8 mouse cellular contexts compared by ENCODE assay signal in the genomic region with DNA sequence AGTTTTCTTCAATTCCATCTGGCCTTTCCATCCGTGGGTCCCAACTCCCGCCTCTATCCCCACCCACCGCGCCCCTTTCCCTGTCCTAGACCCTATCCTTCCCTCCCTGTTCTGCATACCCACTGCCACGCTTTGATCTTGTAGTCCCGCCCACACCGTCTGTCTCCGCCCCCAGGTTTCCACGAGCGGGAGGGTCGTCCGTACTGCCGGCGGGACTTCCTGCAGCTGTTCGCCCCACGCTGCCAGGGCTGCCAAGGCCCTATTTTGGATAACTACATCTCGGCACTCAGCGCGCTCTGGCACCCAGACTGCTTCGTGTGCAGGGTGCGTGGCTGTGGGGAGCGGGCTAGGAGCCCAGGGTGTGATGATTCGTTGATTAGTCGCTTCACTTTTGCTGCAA. TPM values are rescaled to one million over a fixed set of nuclear protein-coding genes. Genes with fewer than 3 reads are reported as not detected.
DNase-seq lines count a peak whose midpoint lies in the region; ATAC-seq lines count a peak whose summit lies in the region.

No protein-coding gene starts in this region.

- H3K27me3 ChIP-seq in kidney, embryonic 16.5 days (ENCODE audit: insufficient read depth, low read length), result no peaks in the 10 kb centered on the region
- H3K27me3 ChIP-seq in hindbrain, embryonic 12.5 days, result peaks cover 14% of the 10 kb centered on the region; the same call in 1 of the 2 replicates
- peaks cover 9% of the 10 kb centered on the region; the same call in 1 of the 2 replicates for H3K27me3 ChIP-seq in limb, embryonic 10.5 days (ENCODE audit: low read depth, poor library complexity, severe bottlenecking)

- H3K36me3 ChIP-seq in kidney, embryonic 16.5 days (ENCODE audit: insufficient read depth, low read length), result peaks cover 4% of the 10 kb centered on the region
- H3K36me3 ChIP-seq in hindbrain, embryonic 12.5 days, result 0 out of 2 replicates have a peak, but pooled peaks cover 2% of the 10 kb centered on the region
- peaks cover 2% of the 10 kb centered on the region; the same call in 1 of the 2 replicates for H3K36me3 ChIP-seq in limb, embryonic 10.5 days

- 13% methylated on average over 23 of the region's 24 CpGs for WGBS in kidney, embryonic 16.5 days
- 13% methylated on average over 24 of the region's 24 CpGs for WGBS in hindbrain, embryonic 12.5 days
- WGBS in limb, embryonic 10.5 days, result 9% methylated on average over 24 of the region's 24 CpGs

- ATAC-seq in kidney, embryonic 16.5 days (ENCODE audit: low FRiP score, low TSS enrichment), result no peak
- no peak for ATAC-seq in hindbrain, embryonic 12.5 days (ENCODE audit: low FRiP score)

- peak overlapping the region; percentile 52 for H3K4me2 ChIP-seq in kidney, embryonic 16.5 days (replicated peaks; ENCODE audit: low read depth, low read length)
- peak overlapping the region; percentile 49 for H3K4me2 ChIP-seq in hindbrain, embryonic 12.5 days (replicated peaks)

- peak overlapping the region; percentile 36; the same call in 1 of the 2 replicates for H3K9ac ChIP-seq in kidney, embryonic 16.5 days (replicated peaks; ENCODE audit: low read length)
- peak overlapping the region; percentile 48; the same call in 1 of the 2 replicates for H3K9ac ChIP-seq in hindbrain, embryonic 12.5 days

- H3K27ac ChIP-seq in kidney, embryonic 16.5 days (ENCODE audit: low read length), result no peak overlapping the region
- H3K27ac ChIP-seq in hindbrain, embryonic 12.5 days, result no peak overlapping the region
- peak overlapping the region; percentile 28 for H3K27ac ChIP-seq in limb, embryonic 10.5 days

- H3K9me3 ChIP-seq in kidney, embryonic 16.5 days (ENCODE audit: low read length), result no peaks in the 10 kb centered on the region
- no peaks in the 10 kb centered on the region for H3K9me3 ChIP-seq in hindbrain, embryonic 12.5 days (replicated peaks)
- H3K9me3 ChIP-seq in limb, embryonic 10.5 days (replicated peaks), result no peaks in the 10 kb centered on the region

- DNase-seq in kidney, adult 18-20 months, result no peak
- DNase-seq in embryo, embryonic 10.5 days (ENCODE audit: low spot score), result peak; percentile 70
- peak; percentile 71 for DNase-seq in limb, embryonic 10.5 days (ENCODE audit: low spot score)
- peak; percentile 66 for DNase-seq in naive thymus-derived CD4-positive, alpha-beta T cell, adult 2 months (ENCODE audit: low read depth)
- DNase-seq in thymus, postnatal 36 days, result peak; percentile 93
- DNase-seq in urinary bladder, adult 18-20 months (ENCODE audit: low spot score in 2 of 2), result no peak

- peak overlapping the region; percentile 29 for H3K4me3 ChIP-seq in kidney, embryonic 16.5 days (ENCODE audit: low read length)
- peak overlapping the region; percentile 18 for H3K4me3 ChIP-seq in hindbrain, embryonic 12.5 days
- H3K4me3 ChIP-seq in limb, embryonic 10.5 days, result peak overlapping the region; percentile 45

- H3K4me1 ChIP-seq in kidney, embryonic 16.5 days (ENCODE audit: insufficient read depth, low read length), result peaks cover 22% of the 10 kb centered on the region
- peaks cover 13% of the 10 kb centered on the region for H3K4me1 ChIP-seq in hindbrain, embryonic 12.5 days
- peaks cover 20% of the 10 kb centered on the region for H3K4me1 ChIP-seq in limb, embryonic 10.5 days

RNA-seq across cellular contexts. Expression of a gene that starts 6.0 kb away (rescaled TPM):
- polyA plus RNA-seq in kidney, embryonic 16.5 days (2015; fragmentation: Nextera tagmentation; extraction: Ambion mirVana), result 104 and 111 TPM in 2 replicates
- 50.9 and 63.1 TPM in 2 replicates for polyA plus RNA-seq in hindbrain, embryonic 12.5 days (2016; fragmentation: Nextera tagmentation; extraction: Ambion mirVana)
- 12.9 and 14.5 TPM in 2 replicates for polyA plus RNA-seq in limb, embryonic 10.5 days (2016; fragmentation: Nextera tagmentation; extraction: Ambion mirVana)

RNA-seq across cellular contexts. Expression of a gene that starts 12.8 kb away (rescaled TPM):
- polyA plus RNA-seq in kidney, embryonic 16.5 days (2015; fragmentation: Nextera tagmentation; extraction: Ambion mirVana), result 15.0 and 15.6 TPM in 2 replicates
- not detected in 2 replicates for polyA plus RNA-seq in hindbrain, embryonic 12.5 days (2016; fragmentation: Nextera tagmentation; extraction: Ambion mirVana)
- 0.33 and 0.50 TPM in 2 replicates for polyA plus RNA-seq in limb, embryonic 10.5 days (2016; fragmentation: Nextera tagmentation; extraction: Ambion mirVana)

RNA-seq across cellular contexts. Expression of a gene that starts 14.8 kb away (rescaled TPM):
- polyA plus RNA-seq in kidney, embryonic 16.5 days (2015; fragmentation: Nextera tagmentation; extraction: Ambion mirVana), result 8.7 and 8.8 TPM in 2 replicates
- 13.8 and 14.1 TPM in 2 replicates for polyA plus RNA-seq in hindbrain, embryonic 12.5 days (2016; fragmentation: Nextera tagmentation; extraction: Ambion mirVana)
- 7.7 and 10.6 TPM in 2 replicates for polyA plus RNA-seq in limb, embryonic 10.5 days (2016; fragmentation: Nextera tagmentation; extraction: Ambion mirVana)

RNA-seq across cellular contexts. Expression of a gene that starts 15.5 kb away (rescaled TPM):
- polyA plus RNA-seq in kidney, embryonic 16.5 days (2015; fragmentation: Nextera tagmentation; extraction: Ambion mirVana), result 19.7 and 21.7 TPM in 2 replicates
- polyA plus RNA-seq in hindbrain, embryonic 12.5 days (2016; fragmentation: Nextera tagmentation; extraction: Ambion mirVana), result 16.4 and 17.4 TPM in 2 replicates
- 17.8 and 20.0 TPM in 2 replicates for polyA plus RNA-seq in limb, embryonic 10.5 days (2016; fragmentation: Nextera tagmentation; extraction: Ambion mirVana)

RNA-seq across cellular contexts. Expression of a gene that starts 45.4 kb away (rescaled TPM):
- polyA plus RNA-seq in kidney, embryonic 16.5 days (2015; fragmentation: Nextera tagmentation; extraction: Ambion mirVana), result 34.2 and 39.0 TPM in 2 replicates
- 21.7 and 27.4 TPM in 2 replicates for polyA plus RNA-seq in hindbrain, embryonic 12.5 days (2016; fragmentation: Nextera tagmentation; extraction: Ambion mirVana)
- polyA plus RNA-seq in limb, embryonic 10.5 days (2016; fragmentation: Nextera tagmentation; extraction: Ambion mirVana), result 27.9 and 28.4 TPM in 2 replicates

Comparison
In these comparisons a context has a peak if more than half of its experiments do, and no peak if none do; other contexts are left out.
1. DNase-seq: peak in embryo, embryonic 10.5 days (single experiment), limb, embryonic 10.5 days (single experiment), naive thymus-derived CD4-positive, alpha-beta T cell, adult 2 months (single experiment) and thymus, postnatal 36 days (2 of 2); none in kidney, adult 18-20 months (single experiment) and urinary bladder, adult 18-20 months (0 of 2).
2. RNA of a gene that starts 12.8 kb away (polyA plus RNA-seq): 15.0 to 15.6 TPM in kidney, embryonic 16.5 days; 0.33 to 0.50 TPM in limb, embryonic 10.5 days and not detected in hindbrain, embryonic 12.5 days; every median in the first group is over 10 times any median in the second.
3. Peak in every context shown above with its lines, with median percentiles within 50 percentile points of each other: H3K4me3 ChIP-seq.